Comparison of ENCODE assay signal across 14 mouse cellular contexts in genomic region chr1:51457249-51457648, GRCm38 (mm10).
"Had no signal": no experiment of that assay in that cellular context is flagged by ENCODE, and none has a peak within 500 bp of the region (broad histone marks: within the 10 kb centered on the region; RNA-seq: fewer than 3 reads in every experiment).

No protein-coding gene starts in this region.

- H3K27ac ChIP-seq: hindbrain, embryonic 12.5 days; limb, embryonic 12.5 days; liver, embryonic 14.5 days; midbrain, embryonic 10.5 days; neural tube, embryonic 15.5 days had no signal

- H3K9ac ChIP-seq: hindbrain, embryonic 12.5 days; limb, embryonic 12.5 days; liver, embryonic 14.5 days; neural tube, embryonic 15.5 days had no signal

- H3K4me3 ChIP-seq: hindbrain, embryonic 12.5 days; limb, embryonic 12.5 days; midbrain, embryonic 10.5 days; myocyte; neural tube, embryonic 15.5 days had no signal

- H3K9me3 ChIP-seq: hindbrain, embryonic 12.5 days; limb, embryonic 12.5 days; midbrain, embryonic 10.5 days; neural tube, embryonic 15.5 days had no signal

- H3K4me2 ChIP-seq: hindbrain, embryonic 12.5 days; limb, embryonic 12.5 days; neural tube, embryonic 15.5 days had no signal

- H3K36me3 ChIP-seq: hindbrain, embryonic 12.5 days; limb, embryonic 12.5 days; midbrain, embryonic 10.5 days; neural tube, embryonic 15.5 days had no signal

- DNase-seq: kidney, postnatal 10 days; midbrain, embryonic 14.5 days; right cerebral cortex, adult 18-20 months; right cerebral cortex, postnatal 25 days; thymus, adult 2 months; thymus, postnatal 25 days had no signal

- H3K27me3 ChIP-seq: hindbrain, embryonic 12.5 days; limb, embryonic 12.5 days; neural tube, embryonic 15.5 days had no signal

- ATAC-seq: hindbrain, embryonic 16.5 days; inflammation-experienced regulatory T-cells, adult 6 months had no signal

- H3K4me1 ChIP-seq: hindbrain, embryonic 12.5 days; limb, embryonic 12.5 days; neural tube, embryonic 15.5 days had no signal
